Mouse (Mus musculus) cerebral cortex, adult 2 months (tissue): ENCODE measurements around the gene Gpr87.

Source experiments
- WGBS: fragments of 180-500 bp; shearing (Covaris S2); methylation state at CpG from one replicate; pipeline ENCODE4 v1.1.7; 2018; 5-methylcytosine and 5-hydroxymethylcytosine counted together

Gene Gpr87

DNA sequence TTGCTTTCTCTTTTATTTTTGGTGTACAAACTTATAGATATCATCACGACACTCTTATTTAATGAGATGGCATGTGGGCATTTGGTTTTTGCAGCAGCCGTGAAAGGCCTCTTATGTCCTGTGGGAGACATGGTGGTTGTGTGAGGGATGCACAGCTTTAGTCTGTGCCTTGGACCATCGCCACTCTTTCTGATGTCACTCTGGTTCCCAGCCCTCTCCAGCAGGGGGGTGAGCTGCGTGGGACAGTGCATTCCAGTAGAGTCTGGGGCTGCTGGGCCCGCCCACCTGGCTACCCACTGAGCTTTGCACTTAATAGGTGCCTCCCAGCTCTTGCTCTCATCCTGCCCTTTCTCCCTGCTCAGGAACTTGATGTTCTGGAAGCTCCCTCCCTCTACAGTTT lies 13.8 kb downstream of the Gpr87 start:
- 60% methylated on average over 5 of the region's 5 CpGs for WGBS

DNA sequence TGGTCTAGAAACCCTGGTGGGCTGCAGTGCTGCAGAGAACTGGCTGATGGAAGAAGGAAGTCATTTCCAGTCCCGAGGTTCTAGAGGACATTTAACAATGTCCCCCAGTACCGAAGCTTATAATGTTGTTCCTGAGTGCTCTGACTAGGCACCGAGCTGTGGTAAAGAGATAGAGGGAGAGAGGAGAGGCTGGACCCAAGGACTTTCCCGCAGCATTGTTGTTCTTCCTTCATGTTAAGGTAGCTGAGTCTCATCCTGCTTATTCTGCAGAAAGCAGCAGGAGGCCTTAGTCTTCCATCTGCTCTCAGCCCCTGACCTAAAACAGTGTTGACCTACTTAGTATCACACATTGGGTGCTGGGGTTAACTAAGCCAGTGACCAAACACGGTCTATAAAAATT lies 18.0 kb downstream of the Gpr87 start:
- 68% methylated on average over 5 of the region's 5 CpGs for WGBS

- 28% methylated on average over 5 of the region's 5 CpGs for WGBS
These were observed 19.7 kb downstream of the Gpr87 start for GRCm38 (mm10) chr3:59175234-59175633.

DNA sequence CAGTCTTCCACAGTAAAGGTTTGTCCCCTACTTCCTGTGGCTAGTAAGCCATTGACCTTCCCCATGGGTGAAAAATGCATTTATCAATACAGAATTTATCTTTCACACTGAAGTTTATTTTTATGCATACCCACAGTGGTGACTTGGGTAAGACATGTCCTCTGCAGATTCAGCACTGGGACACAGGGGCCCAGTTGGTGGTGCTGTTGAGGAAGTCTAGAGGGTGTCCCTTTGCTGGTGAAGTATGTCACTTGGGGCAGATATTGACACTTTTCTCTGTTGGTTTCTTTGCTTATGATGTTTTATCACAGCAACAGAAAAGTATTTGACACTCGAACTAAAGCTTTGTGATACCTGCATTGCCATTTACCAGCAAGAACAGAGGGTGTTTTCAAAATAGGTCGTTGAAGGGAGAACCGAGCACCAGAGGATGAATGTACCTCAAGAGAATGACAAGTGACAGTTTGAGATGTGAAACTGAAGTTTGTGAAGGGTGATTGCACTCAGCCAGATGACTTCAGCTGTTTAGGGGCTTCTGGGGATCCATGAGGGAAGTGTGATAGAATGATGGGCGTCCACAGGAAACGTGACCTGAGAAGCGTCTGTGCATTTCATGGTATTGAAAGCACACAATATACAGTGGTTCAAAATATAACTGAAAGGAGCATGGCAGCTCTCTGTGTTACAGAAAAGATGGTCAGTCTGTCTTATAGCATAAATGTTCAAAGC lies 20.3 kb downstream of the Gpr87 start:
- 82% methylated on average over 6 of the region's 6 CpGs for WGBS

DNA sequence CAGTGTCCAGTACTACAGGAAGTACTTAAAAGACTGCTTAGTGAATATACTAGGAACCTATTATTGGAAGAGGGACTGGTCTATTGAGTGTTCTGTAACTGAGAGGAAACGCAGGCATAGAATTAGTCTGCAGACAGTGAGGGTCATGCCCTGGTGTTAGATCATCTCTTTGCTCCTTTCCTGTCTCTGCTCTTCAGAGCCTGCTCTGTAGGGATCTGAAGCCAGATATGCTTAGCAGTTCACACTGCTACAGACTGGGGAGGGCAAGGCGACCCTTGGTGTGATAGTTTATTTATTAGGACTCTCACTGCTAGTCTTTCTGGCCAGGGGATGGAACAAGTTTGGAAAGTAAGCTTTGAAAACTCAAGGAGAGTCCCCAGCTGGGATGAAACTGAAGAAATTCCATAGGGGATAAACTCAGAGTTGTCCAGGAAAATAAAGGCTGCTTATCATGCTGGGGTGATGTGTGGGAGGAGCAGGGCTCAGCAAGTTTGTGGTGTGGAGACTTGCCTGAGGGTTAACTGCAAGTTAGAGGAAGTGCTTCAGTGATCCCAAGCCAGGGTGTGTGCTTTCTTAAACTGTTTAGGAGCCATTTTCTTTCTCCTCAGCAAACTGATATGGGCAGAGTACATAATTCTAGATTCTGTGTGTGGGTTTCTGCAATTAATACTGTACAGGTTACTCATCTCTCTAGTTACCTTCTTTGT lies 24.8 kb downstream of the Gpr87 start:
- WGBS, result 68% methylated on average over 2 of the region's 2 CpGs

DNA sequence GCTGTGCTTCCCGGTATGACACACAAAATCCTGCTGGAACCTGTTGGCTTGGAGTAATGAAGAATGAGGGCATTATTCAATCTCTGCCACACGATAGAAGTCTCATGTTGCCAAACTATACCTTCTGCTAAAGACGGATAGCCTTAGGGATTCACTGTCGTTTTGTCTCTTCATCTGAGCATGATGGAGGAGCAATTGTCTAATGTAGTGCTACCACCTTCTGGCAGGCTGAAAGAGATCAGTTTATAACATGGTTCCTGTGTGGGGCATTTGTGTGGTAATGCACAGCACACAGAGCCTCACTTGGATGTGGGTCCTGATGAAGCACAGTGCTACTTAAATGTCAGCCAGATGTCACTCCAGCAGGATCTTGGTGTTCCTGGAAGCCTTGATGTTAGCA lies 25.7 kb downstream of the Gpr87 start:
- WGBS, result 62% methylated on average over 4 of the region's 4 CpGs

DNA sequence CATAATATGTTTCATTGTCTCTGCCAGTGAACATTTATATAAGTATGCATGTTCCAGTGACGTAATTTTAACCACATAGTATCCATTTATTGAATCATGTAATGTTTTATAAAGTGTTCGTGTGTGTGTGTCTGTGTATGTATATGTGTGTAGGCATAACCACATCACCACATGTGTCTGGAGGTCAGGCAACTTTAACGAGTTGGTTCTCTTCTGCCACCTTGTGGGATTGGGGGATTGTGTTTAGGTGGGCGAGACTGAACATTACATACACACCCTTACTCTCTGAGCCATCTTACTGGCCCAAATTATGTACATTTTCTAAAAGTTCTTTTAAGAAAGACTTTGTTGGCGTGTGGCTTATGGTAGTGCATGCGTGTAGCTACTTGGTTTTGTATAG lies 26.4 kb downstream of the Gpr87 start:
- whole genome bisulfite sequencing, result 81% methylated on average over 6 of the region's 6 CpGs

GRCm38 (mm10) chr3:59167417-59168054 lies 27.4 kb downstream of the Gpr87 start:
- 47% methylated on average over 2 of the region's 2 CpGs for WGBS

DNA sequence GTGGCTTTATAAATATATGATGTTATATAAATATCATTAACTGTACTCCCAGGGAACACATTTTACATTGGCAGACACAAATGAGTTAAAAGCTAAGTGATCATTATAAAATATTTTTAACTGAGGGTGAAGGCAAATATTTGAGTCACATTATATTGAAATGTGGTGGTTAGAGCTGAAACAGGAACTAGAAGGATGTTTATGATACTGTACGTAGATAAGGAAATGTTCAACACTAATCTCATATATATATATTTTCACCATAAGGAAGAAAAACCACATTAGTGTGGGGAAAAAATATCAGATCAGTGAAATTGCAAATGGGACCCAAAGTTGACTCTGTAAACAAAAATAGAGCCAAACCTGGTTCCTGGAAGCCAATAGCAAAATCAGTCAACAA lies 34.4 kb downstream of the Gpr87 start:
- 90% methylated on average over 1 of the region's 1 CpGs for WGBS

- WGBS, result 86% methylated on average over 5 of the region's 5 CpGs
These were observed 37.9 kb downstream of the Gpr87 start for GRCm38 (mm10) chr3:59157048-59157447.

DNA sequence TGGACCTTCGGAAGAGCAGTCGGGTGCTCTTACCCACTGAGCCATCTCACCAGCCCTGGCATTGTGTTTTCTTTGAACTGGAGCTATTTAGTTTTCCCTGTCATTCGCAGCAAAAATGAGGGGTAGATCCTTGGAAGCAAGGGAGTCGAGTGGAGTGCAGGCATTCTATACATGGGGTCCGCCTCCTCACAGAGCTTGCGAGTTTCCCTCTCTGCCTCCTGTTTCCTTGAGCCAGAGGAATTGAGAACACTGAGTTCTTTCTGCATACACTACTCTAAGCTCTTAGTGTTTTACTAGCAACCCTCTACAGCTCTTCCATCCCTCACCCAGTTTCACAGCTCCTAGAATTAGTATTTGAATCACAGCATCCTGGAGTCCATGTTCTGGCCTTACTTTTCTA lies 39.5 kb downstream of the Gpr87 start:
- WGBS, result 73% methylated on average over 6 of the region's 6 CpGs

GRCm38 (mm10) chr3:59154888-59155287 lies 40.0 kb downstream of the Gpr87 start:
- 63% methylated on average over 2 of the region's 2 CpGs for WGBS

GRCm38 (mm10) chr3:59153424-59153823 lies 41.5 kb downstream of the Gpr87 start, which contains the start of gene P2ry14:
TSS of gene P2ry14 (minus strand) at chr3:59153618.
- WGBS, result 71% methylated on average over 5 of the region's 5 CpGs

GRCm38 (mm10) chr3:59150624-59151023 lies 44.3 kb downstream of the Gpr87 start:
- WGBS, result 96% methylated on average over 2 of the region's 2 CpGs

GRCm38 (mm10) chr3:59145194-59145593 lies 49.7 kb downstream of the Gpr87 start:
- 60% methylated on average over 5 of the region's 5 CpGs for WGBS

DNA sequence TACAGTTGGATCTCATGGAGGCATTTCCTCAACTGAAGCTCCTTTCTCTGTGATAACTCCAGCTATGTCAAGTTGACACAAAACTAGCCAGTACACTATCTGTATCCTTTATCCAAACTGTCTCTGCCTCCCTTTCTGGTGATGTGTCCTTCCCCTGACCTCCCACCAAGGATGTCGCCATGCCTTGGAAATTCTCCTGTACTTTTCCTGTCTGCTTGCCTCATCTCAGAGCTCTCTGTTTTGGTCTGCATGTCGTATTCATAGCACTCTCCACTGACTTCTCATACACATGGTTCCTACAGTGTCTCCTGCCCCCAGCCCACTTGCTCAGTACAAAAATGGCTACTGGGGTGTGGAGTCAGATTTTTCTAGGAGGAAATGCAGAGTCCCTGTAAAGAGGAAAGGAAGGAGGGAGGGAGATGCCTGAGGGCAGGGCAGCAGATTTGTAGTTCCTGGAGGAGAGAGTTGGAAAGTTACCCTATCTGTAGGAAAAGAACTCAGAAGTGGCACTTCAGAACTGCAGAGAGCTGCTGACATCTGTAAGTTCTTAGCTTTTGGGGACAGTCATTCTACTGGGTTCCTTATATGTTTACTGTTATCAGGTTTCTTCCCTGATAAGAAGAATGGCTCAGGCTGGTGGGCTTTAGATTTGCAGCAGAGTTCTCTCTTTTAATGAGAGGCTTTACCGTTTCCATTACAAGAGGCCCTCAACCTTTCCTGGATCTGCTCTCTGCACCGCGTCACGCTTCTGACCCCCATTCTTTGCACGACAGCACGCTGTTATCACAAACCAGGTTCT lies 53.2 kb downstream of the Gpr87 start:
- WGBS, result 90% methylated on average over 8 of the region's 8 CpGs

DNA sequence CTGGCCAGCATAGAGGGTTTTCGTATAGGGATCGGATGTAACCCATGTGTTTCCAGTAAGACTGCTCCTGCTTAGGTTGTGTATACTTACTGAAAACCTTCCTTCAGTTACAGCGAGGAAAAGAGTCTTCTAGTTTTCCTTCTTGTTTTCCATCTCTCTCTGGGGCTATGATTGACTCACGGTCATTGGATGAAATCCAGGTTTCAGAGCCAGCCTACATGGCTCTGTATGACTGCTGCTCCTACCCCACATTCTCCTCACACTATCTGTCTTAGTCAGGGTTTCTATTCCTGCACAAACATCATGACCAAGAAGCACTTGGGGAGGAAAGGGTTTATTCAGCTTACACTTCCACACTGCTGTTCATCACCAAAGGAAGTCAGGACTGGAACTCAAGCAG lies 54.0 kb downstream of the Gpr87 start:
- WGBS, result 78% methylated on average over 4 of the region's 4 CpGs

GRCm38 (mm10) chr3:59140115-59140514 lies 54.8 kb downstream of the Gpr87 start:
- WGBS, result 85% methylated on average over 2 of the region's 2 CpGs

- WGBS, result 93% methylated on average over 12 of the region's 12 CpGs
These were observed 55.9 kb downstream of the Gpr87 start for GRCm38 (mm10) chr3:59138946-59139468.

GRCm38 (mm10) chr3:59135911-59136653 lies 58.8 kb downstream of the Gpr87 start:
- 47% methylated on average over 5 of the region's 5 CpGs for WGBS

DNA sequence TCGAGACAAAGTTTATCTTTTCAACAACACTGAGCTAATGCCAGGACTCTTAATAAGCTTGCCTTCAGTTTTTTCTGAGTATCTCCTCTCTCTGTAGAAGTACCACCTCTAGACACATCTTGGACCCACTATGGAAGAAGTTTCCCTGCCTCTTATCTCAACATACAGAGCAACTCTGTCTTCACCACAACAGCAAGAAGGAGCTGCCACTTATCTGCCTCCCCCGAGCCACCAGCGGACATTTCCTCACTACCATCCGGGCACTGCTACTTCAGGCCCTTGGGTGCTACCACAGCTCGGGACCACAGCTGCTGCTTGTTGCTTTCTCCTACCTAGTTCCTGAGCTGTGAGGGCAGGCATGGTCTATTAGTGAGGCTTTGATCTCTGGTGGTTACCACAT lies 61.7 kb downstream of the Gpr87 start:
- WGBS, result 84% methylated on average over 5 of the region's 5 CpGs
